Mouse (Mus musculus): ENCODE measurements at regions not wholly inside any gene's neighbourhood (a gene's known extent, or its start where the extent isn't known, plus 50 kb on each side); places are given as distances from the start of the nearest gene placed in this dataset.

- H3K27me3 ChIP-seq = no peaks in the 10 kb centered on the region; the same call in 1 of the 2 replicates
- H3K27ac ChIP-seq (replicated peaks) = no peak overlapping the region
- 79% methylated on average over 8 of the region's 8 CpGs for WGBS
- H3K9ac ChIP-seq = no peak overlapping the region
- H3K9me3 ChIP-seq (replicated peaks) = no peaks in the 10 kb centered on the region
- H3K4me3 ChIP-seq (replicated peaks) = no peak overlapping the region
- no peaks in the 10 kb centered on the region for H3K4me1 ChIP-seq
- H3K36me3 ChIP-seq = no peaks in the 10 kb centered on the region
- no peak overlapping the region for H3K4me2 ChIP-seq (replicated peaks)
- ATAC-seq (ENCODE audit: insufficient number of reproducible peaks, low FRiP score, low TSS enrichment, low read depth) = no peak
Observed at GRCm38 (mm10) chr9:61843513-61843912, 70.8 kb downstream of the Rplp1 start.

DNA sequence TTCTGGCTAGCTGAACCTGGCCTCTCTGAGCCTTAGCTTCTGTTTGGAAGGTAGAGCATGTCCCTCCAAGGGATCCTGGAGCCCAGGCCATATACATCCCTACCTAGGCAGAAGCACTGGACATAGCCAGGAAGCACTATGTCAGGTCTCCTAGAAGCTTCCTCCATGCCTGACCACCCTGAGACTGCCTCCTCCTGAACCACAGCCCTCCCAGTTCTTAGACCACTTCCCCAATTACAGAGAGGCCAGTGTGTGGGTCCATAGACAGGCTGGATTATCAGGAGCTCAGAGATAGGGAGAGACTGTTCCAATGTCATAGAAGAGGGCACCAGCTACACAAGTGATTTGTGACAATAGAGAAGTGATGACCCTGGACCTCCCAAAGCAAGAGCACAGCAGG, 72.0 kb downstream of the Rplp1 start:
- no peaks in the 10 kb centered on the region for H3K36me3 ChIP-seq
- ATAC-seq (ENCODE audit: insufficient number of reproducible peaks, low FRiP score, low TSS enrichment, low read depth) = no peak
- H3K27ac ChIP-seq (replicated peaks) = no peak overlapping the region
- no peak overlapping the region for H3K4me2 ChIP-seq (replicated peaks)
- H3K4me3 ChIP-seq (replicated peaks) = no peak overlapping the region
- H3K27me3 ChIP-seq = no peaks in the 10 kb centered on the region; the same call in 1 of the 2 replicates
- H3K9ac ChIP-seq = no peak overlapping the region
- no peaks in the 10 kb centered on the region for H3K9me3 ChIP-seq (replicated peaks)
- H3K4me1 ChIP-seq = no peaks in the 10 kb centered on the region

DNA sequence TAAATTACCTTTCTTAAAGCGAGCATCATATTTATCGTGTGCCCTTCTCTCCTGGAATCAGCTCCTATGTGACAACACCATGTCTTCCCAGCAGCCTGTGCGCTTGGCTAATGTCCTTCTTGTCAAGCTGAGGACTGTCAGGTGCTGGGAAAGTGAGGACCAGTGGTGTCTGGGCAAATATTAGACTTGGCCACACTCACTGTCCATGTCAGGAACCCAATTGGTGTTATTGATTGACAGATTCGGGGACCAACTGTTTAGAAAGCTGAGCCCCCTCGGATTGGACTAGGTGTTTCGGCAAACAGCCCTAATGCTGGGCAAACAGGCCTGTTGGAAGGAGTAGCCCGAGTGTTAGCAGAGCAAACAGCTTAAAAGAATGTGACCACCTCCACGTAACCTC, 73.1 kb downstream of the Rplp1 start:
- H3K9me3 ChIP-seq (replicated peaks) = no peaks in the 10 kb centered on the region
- no peak overlapping the region for H3K4me2 ChIP-seq (replicated peaks)
- no peaks in the 10 kb centered on the region for H3K4me1 ChIP-seq
- no peaks in the 10 kb centered on the region; the same call in 1 of the 2 replicates for H3K27me3 ChIP-seq
- H3K9ac ChIP-seq = no peak overlapping the region
- H3K36me3 ChIP-seq = no peaks in the 10 kb centered on the region
- 86% methylated on average over 8 of the region's 8 CpGs for WGBS
- no peak overlapping the region for H3K4me3 ChIP-seq (replicated peaks)
- no peak for ATAC-seq (ENCODE audit: insufficient number of reproducible peaks, low FRiP score, low TSS enrichment, low read depth)
- no peak overlapping the region for H3K27ac ChIP-seq (replicated peaks)

DNA sequence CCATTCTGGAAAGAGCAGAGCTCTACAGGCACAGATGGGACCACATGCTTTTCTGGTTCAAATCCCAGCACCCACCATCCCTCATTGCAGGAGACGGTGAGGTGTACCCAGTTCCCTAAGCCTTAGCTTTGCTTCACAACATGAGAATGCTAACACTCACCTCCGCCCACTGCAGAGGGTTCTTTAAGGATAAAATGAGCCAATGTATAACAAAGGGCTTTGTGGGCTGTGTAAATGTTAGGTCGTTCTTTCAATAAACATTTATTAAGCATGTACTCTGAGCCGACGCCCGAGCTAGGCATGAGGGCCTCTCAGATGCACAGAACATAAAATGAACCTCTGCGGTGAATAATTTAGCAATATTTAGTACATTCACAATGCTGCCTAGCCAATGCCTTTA, 74.0 kb downstream of the Rplp1 start:
- no peaks in the 10 kb centered on the region for H3K36me3 ChIP-seq
- H3K4me2 ChIP-seq (replicated peaks) = no peak overlapping the region
- no peak for ATAC-seq (ENCODE audit: insufficient number of reproducible peaks, low FRiP score, low TSS enrichment, low read depth)
- H3K9ac ChIP-seq = no peak overlapping the region
- no peak overlapping the region for H3K4me3 ChIP-seq (replicated peaks)
- no peaks in the 10 kb centered on the region for H3K27me3 ChIP-seq
- WGBS = 66% methylated on average over 7 of the region's 7 CpGs
- no peaks in the 10 kb centered on the region for H3K9me3 ChIP-seq (replicated peaks)
- H3K4me1 ChIP-seq = no peaks in the 10 kb centered on the region
- H3K27ac ChIP-seq (replicated peaks) = no peak overlapping the region

GRCm38 (mm10) chr9:61833226-61833625, 81.1 kb downstream of the Rplp1 start:
- Histone ChIP-seq H3K4me1 (0 out of 2 replicates have a peak, but pooled peaks cover 8% of the 10 kb centered on the region), H3K4me3 (replicated peaks) (no peak overlapping the region), H3K9ac (no peak overlapping the region), H3K36me3 (no peaks in the 10 kb centered on the region), H3K9me3 (replicated peaks) (no peaks in the 10 kb centered on the region), H3K27ac (replicated peaks) (no peak overlapping the region), H3K4me2 (replicated peaks) (no peak overlapping the region), H3K27me3 (no peaks in the 10 kb centered on the region)
- 71% methylated on average over 9 of the region's 9 CpGs for WGBS
- no peak for ATAC-seq (ENCODE audit: insufficient number of reproducible peaks, low FRiP score, low TSS enrichment, low read depth)

DNA sequence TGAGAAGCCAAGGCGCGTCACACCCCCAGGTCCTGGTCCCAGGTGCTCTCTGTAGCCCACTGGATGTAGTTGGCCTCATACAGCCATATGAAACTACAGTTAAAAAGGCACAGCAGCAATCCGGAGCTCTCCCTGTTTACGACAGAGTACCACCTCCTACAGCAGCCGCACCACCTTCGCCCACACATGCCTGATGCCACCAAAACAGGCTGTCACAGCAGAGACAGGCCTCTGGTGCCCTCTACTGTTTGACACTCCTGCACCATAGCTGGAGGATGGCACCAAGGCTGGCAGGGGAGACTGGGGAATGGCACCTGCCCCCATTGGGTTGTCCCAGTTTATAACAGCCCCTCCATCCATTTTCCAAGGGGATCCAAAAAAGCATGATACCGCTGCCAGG, 84.1 kb downstream of the Rplp1 start:
- no peak overlapping the region for H3K9ac ChIP-seq
- no peak overlapping the region for H3K4me2 ChIP-seq (replicated peaks)
- 0 out of 2 replicates have a peak, but pooled peaks cover 8% of the 10 kb centered on the region for H3K4me1 ChIP-seq
- WGBS = 57% methylated on average over 7 of the region's 7 CpGs
- ATAC-seq (ENCODE audit: insufficient number of reproducible peaks, low FRiP score, low TSS enrichment, low read depth) = 0 out of 2 replicates have a peak, but pooled peaks have one; percentile 34
- no peaks in the 10 kb centered on the region for H3K9me3 ChIP-seq (replicated peaks)
- 0 out of 2 replicates have a peak, but pooled peaks cover 3% of the 10 kb centered on the region for H3K27me3 ChIP-seq
- H3K36me3 ChIP-seq = no peaks in the 10 kb centered on the region
- H3K4me3 ChIP-seq (replicated peaks) = no peak overlapping the region
- no peak overlapping the region for H3K27ac ChIP-seq (replicated peaks)

DNA sequence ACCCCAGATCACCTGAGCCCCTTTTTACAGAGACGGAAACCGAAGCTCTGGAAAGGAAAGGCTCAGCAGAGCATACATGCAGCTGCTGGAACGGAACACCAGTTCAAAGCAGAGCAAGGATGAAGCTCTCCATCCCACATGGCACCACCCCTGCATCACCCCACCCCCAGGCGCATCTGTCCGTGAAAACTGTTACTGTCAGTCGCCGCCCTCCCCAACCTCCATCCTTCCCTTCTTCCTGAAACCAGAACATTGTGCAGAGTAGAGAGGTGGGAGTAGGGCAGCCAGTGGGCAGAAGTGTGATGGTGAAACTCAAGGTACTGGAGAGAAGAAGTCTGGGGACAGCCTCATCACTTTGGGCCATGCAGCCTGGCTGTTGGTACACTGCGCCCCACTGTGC, 84.6 kb downstream of the Rplp1 start:
- H3K9ac ChIP-seq = no peak overlapping the region
- H3K9me3 ChIP-seq (replicated peaks) = no peaks in the 10 kb centered on the region
- no peak overlapping the region for H3K4me3 ChIP-seq (replicated peaks)
- no peak overlapping the region for H3K4me2 ChIP-seq (replicated peaks)
- no peak overlapping the region for H3K27ac ChIP-seq (replicated peaks)
- ATAC-seq (ENCODE audit: insufficient number of reproducible peaks, low FRiP score, low TSS enrichment, low read depth) = no peak
- 69% methylated on average over 8 of the region's 8 CpGs for WGBS
- 0 out of 2 replicates have a peak, but pooled peaks cover 3% of the 10 kb centered on the region for H3K27me3 ChIP-seq
- H3K4me1 ChIP-seq = 0 out of 2 replicates have a peak, but pooled peaks cover 8% of the 10 kb centered on the region
- no peaks in the 10 kb centered on the region for H3K36me3 ChIP-seq

GRCm38 (mm10) chr9:61829301-61829700, 85.0 kb downstream of the Rplp1 start:
- Histone ChIP-seq H3K27me3 (0 out of 2 replicates have a peak, but pooled peaks cover 3% of the 10 kb centered on the region), H3K4me1 (0 out of 2 replicates have a peak, but pooled peaks cover 8% of the 10 kb centered on the region), H3K4me3 (replicated peaks) (no peak overlapping the region), H3K36me3 (no peaks in the 10 kb centered on the region), H3K27ac (replicated peaks) (no peak overlapping the region), H3K9ac (no peak overlapping the region), H3K9me3 (replicated peaks) (no peaks in the 10 kb centered on the region), H3K4me2 (replicated peaks) (no peak overlapping the region)
- WGBS = 85% methylated on average over 3 of the region's 3 CpGs
- ATAC-seq (ENCODE audit: insufficient number of reproducible peaks, low FRiP score, low TSS enrichment, low read depth) = no peak

- Histone ChIP-seq H3K27ac (replicated peaks) (no peak overlapping the region), H3K27me3 (0 out of 2 replicates have a peak, but pooled peaks cover 3% of the 10 kb centered on the region), H3K4me3 (replicated peaks) (no peak overlapping the region), H3K9ac (no peak overlapping the region), H3K36me3 (no peaks in the 10 kb centered on the region), H3K4me2 (replicated peaks) (no peak overlapping the region), H3K4me1 (0 out of 2 replicates have a peak, but pooled peaks cover 8% of the 10 kb centered on the region), H3K9me3 (replicated peaks) (no peaks in the 10 kb centered on the region)
- ATAC-seq (ENCODE audit: insufficient number of reproducible peaks, low FRiP score, low TSS enrichment, low read depth) = no peak
- 88% methylated on average over 4 of the region's 4 CpGs for WGBS
Observed at GRCm38 (mm10) chr9:61827721-61828120, 86.6 kb downstream of the Rplp1 start.

GRCm38 (mm10) chr9:61827014-61827413, 87.3 kb downstream of the Rplp1 start:
- Histone ChIP-seq H3K4me2 (replicated peaks) (no peak overlapping the region), H3K27me3 (0 out of 2 replicates have a peak, but pooled peaks cover 3% of the 10 kb centered on the region), H3K36me3 (no peaks in the 10 kb centered on the region), H3K9ac (no peak overlapping the region), H3K4me3 (replicated peaks) (no peak overlapping the region), H3K27ac (replicated peaks) (no peak overlapping the region), H3K9me3 (replicated peaks) (no peaks in the 10 kb centered on the region), H3K4me1 (0 out of 2 replicates have a peak, but pooled peaks cover 8% of the 10 kb centered on the region)
- ATAC-seq (ENCODE audit: insufficient number of reproducible peaks, low FRiP score, low TSS enrichment, low read depth) = no peak
- WGBS = 80% methylated on average over 2 of the region's 2 CpGs

DNA sequence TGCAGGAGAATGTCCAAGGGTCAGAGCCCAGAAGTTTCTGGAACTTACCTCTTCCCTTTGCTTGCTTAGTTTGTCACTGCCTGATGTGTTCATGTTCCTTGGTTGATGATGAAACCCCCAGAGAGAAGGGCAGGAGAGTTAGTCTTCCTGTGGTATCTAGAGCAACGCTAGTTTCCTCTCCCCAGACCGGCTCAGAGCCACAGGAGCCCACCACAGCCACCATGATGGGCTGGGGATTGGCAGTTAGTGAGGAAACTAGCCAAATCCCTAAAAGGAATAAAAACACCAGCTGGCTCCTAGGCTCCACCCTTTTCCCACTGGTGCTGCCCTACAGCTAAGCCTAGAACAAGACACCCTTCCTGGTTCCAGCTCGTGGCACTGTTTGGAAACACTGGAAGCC, 87.9 kb downstream of the Rplp1 start:
- 0 out of 2 replicates have a peak, but pooled peaks cover 8% of the 10 kb centered on the region for H3K4me1 ChIP-seq
- 62% methylated on average over 3 of the region's 3 CpGs for WGBS
- H3K27me3 ChIP-seq = 0 out of 2 replicates have a peak, but pooled peaks cover 3% of the 10 kb centered on the region
- H3K4me2 ChIP-seq (replicated peaks) = no peak overlapping the region
- H3K36me3 ChIP-seq = no peaks in the 10 kb centered on the region
- no peak overlapping the region for H3K9ac ChIP-seq
- ATAC-seq (ENCODE audit: insufficient number of reproducible peaks, low FRiP score, low TSS enrichment, low read depth) = no peak
- H3K27ac ChIP-seq (replicated peaks) = no peak overlapping the region
- no peak overlapping the region for H3K4me3 ChIP-seq (replicated peaks)
- no peaks in the 10 kb centered on the region for H3K9me3 ChIP-seq (replicated peaks)

DNA sequence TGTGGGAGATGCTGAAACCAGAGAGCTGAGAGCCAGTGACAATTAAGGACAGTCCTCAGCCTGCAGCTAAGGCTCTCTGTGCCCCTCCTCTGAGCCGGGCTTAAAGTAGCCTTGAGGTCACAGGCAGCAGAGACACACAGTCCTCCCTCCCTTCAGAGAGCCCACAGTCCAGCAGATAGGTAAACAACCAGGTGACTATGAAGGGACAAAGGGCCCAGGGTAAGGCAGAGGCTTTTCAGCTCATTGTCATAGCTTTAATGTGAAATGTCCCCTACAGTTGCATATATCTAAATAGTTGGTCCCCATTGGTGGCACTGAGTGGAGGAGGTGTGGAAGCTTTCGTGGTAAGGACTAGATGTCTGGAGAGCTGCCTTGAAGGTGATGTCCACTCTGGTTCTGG, 88.5 kb downstream of the Rplp1 start:
- no peaks in the 10 kb centered on the region for H3K9me3 ChIP-seq (replicated peaks)
- WGBS = 67% methylated on average over 2 of the region's 2 CpGs
- ATAC-seq (ENCODE audit: insufficient number of reproducible peaks, low FRiP score, low TSS enrichment, low read depth) = no peak
- no peak overlapping the region for H3K4me3 ChIP-seq (replicated peaks)
- H3K36me3 ChIP-seq = no peaks in the 10 kb centered on the region
- H3K27me3 ChIP-seq = 0 out of 2 replicates have a peak, but pooled peaks cover 3% of the 10 kb centered on the region
- no peak overlapping the region for H3K27ac ChIP-seq (replicated peaks)
- H3K4me1 ChIP-seq = 0 out of 2 replicates have a peak, but pooled peaks cover 8% of the 10 kb centered on the region
- H3K9ac ChIP-seq = no peak overlapping the region
- H3K4me2 ChIP-seq (replicated peaks) = no peak overlapping the region
